Mouse (Mus musculus) skeletal muscle tissue, adult 2 months (tissue): ENCODE results near the gene Hist1h2af.

ENCODE experiments used
- DNase-seq: peaks from one replicate; pipeline ENCODE4 v3.0.0-alpha.2; 2012; ENCODE audit warnings: low read depth, low spot score

Gene Hist1h2af

DNA sequence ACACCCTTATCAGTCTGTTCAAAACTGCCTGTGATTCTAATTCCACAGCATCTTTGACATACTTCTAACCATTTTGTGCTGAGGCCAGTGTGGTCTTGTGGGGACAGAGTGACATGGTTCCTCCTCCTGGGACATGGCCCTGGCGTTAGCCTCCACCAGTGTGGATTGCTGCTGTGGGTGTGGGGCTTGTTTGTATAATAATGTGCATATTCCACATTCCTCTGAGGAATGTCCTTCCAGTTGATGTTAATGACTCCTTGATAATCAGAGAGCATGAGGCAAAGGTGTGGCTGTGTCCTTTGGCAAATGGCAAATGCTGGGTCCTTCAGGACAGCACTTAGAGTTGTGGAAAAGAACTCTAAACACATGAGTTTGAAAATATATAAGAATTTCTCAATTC lies 20.2 kb upstream of the Hist1h2af start:
- no peak for DNase-seq

DNA sequence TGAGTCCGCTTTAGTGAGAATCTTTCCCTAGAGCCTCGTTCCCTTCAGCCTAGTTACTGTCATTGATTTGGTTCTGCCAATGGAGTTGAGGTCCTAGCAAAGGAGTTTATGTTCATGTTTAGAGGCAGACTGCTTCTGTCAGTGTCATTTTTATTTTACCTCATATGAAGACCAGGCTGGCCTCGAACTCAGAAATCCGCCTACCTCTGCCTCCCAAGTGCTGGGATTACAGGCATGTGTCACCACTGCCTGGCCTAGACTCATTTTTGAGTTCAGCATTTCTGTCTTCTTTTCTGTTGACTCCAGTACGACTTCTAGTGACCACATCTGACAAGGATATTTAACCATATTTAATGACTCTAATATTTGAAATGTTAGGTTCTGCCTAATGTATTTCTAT lies 18.4 kb upstream of the Hist1h2af start:
- DNase-seq: no peak

DNA sequence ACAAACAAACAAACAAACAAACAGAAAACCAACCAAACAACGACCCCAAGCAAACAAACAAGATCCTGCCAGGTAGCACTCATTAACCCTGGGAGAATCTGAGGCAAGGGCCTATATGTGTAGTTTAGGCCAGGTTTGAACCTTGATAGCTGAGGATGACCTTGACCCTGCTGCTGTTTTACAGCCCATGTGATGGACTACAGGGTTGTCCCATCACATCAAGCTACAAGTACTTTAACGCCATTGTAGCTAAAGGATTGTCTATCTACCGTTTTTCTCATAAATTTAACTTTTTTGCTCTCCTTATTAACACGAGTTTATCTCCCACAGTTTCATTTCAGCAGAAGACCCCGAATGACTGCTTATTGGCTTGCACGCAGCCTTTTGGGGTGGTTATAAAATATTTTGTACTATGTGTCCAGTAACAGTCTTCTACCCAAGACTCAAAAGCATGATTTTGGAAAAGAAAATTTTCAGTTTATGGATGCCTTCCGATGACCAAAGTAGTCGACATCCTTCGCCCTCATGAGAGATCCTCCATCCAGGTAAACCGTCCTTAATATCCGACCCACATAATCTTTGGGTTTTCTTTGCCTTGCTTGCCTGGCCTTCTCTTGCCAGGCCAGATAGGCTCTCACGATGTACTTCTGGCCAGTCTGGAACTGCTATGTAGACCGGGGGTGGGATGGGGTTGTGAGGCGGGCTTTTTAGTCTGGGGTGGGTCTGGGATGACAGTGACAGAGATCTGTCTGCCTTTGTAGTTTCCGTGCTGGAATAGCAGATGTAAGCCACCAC lies 17.7 kb upstream of the Hist1h2af start:
- DNase-seq: no peak

DNA sequence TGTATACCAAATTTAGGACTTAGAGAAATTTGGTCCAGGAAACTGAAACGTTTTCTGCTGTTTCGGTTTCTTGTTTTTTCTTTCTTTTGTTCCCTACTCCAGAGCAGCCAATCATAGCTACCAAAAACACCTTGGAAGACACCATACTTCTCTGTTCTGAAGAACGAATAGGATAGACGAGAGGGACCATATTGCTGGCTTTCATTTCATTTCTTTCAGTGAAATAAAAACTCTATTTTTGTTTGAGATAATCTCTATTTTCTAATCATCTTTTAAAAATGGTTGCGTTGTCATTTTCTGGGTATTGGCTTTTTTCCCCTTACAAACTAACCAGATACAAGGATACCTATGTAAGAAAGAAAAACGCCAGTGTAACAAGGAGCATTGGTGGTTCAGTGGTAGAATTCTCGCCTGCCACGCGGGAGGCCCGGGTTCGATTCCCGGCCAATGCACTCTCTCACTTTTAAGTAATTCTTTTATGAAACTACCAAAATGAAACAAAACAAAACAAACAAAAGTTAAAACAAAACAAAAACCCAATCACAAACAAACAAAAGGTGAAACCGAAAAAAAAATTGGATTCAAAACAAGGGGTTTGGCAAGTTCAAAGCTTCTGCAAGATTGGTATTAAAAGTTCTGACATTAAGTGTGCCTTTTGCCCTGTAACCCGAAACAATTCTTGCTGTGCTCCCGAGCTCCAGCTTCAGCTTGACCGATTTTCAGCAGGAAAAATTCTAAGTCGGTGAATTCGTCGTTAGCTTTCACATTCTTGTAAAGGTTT lies 16.7 kb upstream of the Hist1h2af start:
- DNase-seq: peak; percentile 81

DNA sequence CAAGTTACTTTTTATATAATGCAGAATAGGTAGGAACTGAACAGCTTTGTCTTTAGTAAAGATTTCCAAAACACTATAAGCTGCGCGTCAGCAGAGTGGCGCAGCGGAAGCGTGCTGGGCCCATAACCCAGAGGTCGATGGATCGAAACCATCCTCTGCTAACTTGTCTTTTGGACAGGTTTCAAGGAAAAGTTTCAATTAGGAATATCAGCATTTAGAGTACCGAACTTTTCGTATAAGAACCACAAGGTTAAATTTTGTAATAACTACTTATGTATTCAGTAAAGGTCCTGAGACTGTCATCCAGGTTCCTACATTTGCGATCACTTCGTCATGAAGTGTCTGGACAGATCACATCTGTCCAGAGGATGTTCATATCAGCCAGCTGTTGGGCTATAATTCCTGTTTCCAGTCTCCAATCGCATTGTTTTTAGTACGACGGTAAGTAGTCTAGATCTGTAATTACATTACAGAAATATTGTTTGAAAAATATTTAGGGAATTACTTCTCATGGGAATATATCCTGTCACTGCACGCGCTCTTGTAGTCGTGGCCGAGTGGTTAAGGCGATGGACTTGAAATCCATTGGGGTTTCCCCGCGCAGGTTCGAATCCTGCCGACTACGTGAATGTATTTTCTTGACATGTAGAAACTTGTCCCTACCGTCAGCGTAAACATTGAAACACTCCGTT lies 16.0 kb upstream of the Hist1h2af start:
- DNase-seq: peak; percentile 87

DNA sequence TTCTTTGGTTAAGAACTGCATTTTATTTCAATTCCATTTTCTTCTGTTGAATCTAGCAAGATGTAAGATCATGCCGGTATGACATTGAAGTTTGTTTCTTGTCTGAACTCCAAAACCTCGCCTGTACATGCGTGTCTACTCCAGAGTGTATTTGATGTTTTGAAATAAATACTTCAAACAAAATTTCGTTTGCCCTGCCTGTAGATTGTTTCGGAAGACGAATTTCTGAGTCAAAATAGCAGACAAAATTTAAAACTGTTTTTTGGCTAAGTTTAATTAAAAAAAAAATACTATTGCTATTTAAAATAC lies 15.5 kb upstream of the Hist1h2af start:
- DNase-seq: no peak

DNA sequence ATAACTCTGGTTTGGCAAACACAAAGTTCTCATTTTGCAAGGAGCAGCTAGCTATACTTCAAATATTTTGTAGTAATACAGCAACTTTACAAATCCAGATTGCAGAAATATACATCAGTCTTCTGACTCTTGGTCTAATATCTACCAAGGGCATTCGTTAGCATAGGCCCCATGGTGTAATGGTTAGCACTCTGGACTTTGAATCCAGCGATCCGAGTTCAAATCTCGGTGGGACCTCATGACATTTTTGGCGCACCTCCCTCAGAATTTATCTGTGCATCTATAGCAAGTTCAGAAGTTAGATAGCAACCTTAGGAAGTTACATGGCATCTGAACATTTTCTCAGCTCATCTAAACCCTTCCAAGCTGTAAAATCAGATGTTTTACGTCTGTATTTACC lies 14.8 kb upstream of the Hist1h2af start:
- peak; percentile 74 for DNase-seq

DNA sequence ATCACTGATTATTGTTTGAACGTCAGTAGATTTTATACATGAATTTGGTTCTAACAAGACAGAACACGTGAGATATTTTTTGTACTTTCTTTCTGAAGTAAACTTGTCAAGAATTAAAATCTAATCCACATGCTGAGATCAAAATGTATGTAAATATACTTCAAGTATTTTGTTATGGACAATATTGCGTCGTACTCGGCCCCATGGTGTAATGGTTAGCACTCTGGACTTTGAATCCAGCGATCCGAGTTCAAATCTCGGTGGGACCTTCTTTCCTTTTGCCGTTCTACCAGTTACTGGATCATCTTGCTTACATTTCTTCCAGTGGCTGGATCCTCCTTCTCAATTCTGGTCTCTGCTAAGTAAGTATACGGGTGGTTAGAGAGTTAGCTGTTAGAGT lies 14.3 kb upstream of the Hist1h2af start:
- DNase-seq: peak; percentile 69

DNA sequence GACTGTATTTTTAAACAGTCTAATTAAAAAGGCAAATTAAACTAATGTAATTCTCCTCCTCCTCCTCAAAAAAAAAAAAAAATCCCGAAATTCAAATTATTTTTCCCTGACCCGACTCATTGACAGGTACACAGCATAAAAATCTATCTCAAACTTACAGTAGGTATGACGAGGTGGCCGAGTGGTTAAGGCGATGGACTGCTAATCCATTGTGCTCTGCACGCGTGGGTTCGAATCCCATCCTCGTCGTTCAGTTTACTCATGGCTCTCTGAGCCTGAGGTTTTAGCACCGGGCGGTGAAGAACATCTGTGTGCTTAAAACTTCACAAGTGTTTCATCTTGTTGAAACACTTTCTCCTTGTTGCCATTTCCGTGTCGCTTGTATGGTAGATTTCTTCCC lies 12.0 kb upstream of the Hist1h2af start:
- peak; percentile 67 for DNase-seq

DNA sequence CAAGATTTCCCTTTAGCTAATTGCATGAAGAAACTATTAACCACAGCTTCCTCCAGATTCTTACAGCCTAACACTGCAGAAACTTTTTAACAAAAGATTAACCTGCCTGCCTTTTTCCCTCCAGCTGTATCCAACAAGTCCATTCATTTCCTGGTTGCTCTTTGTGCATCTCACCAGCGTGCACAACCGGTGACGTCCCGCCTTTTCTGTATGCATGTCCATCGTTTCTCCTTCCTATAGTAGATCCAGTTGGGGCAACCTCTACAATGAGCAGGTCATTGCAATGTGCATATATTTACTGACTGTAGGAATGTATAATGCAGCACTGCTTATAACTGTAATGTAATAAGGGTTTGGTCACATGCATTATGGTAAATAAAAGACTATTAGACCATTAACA lies 9.7 kb upstream of the Hist1h2af start:
- DNase-seq: no peak

DNA sequence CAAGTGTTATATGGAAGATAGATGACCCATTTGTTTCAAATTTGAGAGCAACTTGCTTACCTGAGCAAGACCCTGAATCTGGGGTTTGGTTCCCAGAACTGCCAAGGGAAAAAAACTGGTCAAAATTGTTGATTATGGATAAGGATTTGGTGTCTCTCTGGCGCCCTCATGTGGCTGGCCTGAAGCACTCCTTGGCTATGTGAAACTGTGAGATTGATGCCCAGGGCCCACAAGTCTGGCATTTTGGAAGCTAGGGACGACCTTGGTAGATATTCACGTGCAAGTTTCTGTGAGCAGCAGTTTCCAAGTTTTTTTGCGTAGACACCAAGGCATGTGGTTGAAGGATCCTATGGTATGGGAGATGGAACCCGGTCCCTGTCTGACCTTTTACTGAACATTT lies 9.1 kb upstream of the Hist1h2af start:
- peak; percentile 62 for DNase-seq

DNA sequence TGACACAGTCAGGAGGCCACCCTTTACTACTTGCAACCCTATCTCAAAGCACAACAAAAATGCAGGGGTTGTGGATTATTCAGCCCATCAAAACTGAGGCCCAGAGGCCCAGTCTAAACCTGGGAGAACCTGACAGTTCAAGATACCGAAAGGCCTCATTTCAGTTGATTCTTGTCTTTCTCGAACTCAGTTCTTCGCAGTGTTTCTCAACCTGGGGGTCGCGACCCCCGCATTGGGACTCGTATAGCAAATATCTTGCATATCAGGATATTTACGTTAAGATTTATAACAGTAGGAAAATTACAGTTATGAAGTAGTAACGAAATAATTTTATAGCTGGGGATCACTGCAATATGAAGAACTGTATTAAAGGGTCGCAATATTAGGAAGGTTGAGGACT lies 7.8 kb upstream of the Hist1h2af start:
- no peak for DNase-seq

DNA sequence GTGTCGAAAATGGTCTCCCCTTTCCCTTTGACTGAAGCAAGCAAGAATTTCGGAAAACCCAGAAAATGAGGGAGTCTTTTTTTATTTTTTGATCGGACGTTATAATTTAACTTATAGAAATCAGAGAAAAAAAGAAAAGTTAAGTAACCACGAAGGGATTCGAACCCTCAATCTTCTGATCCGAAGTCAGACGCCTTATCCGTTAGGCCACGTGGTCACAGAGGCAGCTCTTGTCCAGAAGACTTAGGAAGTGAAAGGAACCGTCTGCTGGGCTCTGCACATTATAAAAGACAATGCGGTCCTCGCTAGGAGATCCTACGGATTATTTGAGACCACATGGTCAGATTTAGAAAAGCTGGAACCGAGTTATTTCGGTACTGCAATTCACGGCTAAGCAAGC lies 7.4 kb upstream of the Hist1h2af start:
- DNase-seq: peak; percentile 92

DNA sequence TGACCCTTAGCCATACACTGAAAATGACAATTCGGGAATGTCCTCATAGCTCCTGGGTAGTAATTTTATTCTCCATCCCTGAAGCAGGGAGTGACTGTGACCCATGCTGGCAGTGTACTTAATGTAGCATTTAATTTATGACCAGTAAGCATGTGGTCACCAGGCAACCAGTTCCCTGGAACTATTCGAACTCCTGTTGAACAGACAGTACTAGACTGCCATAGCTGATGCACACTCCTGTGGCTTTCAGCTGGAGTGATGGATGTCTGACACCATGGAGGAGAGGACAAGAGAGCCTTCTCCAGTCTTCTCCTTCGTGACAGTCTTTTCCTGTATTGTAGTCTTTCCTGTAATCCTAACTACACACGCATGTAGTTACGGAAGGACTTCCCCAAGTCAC lies 4.7 kb upstream of the Hist1h2af start:
- DNase-seq: no peak

DNA sequence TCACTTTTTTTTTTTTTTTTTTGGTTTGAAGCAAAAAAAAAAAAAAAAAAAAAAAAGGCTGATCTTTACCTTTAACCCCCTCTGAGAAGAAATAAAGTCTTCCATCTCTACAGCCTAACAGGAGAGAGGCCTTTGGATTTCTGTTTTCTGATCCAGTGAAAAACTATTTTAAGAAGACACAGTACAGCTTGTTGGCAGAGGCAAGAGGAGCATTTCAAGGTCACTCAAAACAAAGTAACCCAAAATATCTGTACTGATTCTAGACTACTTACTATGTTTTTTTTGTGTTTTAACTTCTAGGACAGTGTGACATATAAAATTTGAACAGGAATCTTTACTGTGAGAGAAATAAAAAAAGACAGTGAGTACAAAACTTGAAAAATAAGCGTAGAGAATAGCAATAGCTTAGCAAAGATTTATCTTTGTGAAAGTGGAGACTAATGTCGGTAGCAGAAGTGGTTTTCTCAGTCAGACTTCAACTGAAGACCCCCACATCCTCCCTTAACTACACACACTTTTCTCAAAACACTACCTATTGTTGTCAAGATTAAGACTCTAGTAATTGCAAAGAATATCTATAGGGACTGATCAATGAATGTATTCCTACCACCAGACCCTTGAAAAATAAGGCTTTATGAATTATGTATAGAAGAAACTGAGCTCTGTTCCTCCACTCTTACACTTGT lies 4.1 kb upstream of the Hist1h2af start:
- DNase-seq: no peak

DNA sequence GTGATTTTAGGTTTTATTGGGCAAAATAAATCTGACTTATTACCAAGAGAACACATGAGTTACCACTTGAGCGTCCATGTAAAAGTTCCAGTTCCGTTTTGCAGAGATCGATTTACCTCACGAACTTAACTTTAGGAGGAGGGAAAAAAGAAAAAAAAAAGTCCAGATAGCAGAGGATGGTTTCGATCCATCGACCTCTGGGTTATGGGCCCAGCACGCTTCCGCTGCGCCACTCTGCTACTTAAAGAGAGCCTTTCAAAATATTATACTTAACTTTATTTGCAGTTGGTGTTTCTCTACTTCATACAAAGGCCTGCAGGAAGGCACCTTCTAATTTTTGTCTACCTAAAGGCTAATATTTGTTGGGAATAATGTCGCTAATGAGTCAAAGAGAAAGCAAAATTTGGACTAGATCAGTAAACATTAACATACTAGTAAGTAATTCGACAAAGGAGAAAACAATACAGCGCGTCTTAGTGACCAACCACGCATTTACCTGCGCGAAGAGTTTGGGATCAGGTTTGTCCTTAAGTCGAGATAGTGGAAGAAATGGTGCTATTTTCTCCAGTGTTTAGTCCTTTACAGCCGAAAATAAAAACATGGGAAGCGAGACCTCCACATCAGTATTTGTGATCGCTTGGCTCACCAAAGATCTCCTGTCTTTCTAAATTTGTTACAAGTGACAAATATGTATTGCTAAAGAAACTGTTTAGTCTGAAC lies 3.4 kb upstream of the Hist1h2af start:
- DNase-seq: peak; percentile 66

DNA sequence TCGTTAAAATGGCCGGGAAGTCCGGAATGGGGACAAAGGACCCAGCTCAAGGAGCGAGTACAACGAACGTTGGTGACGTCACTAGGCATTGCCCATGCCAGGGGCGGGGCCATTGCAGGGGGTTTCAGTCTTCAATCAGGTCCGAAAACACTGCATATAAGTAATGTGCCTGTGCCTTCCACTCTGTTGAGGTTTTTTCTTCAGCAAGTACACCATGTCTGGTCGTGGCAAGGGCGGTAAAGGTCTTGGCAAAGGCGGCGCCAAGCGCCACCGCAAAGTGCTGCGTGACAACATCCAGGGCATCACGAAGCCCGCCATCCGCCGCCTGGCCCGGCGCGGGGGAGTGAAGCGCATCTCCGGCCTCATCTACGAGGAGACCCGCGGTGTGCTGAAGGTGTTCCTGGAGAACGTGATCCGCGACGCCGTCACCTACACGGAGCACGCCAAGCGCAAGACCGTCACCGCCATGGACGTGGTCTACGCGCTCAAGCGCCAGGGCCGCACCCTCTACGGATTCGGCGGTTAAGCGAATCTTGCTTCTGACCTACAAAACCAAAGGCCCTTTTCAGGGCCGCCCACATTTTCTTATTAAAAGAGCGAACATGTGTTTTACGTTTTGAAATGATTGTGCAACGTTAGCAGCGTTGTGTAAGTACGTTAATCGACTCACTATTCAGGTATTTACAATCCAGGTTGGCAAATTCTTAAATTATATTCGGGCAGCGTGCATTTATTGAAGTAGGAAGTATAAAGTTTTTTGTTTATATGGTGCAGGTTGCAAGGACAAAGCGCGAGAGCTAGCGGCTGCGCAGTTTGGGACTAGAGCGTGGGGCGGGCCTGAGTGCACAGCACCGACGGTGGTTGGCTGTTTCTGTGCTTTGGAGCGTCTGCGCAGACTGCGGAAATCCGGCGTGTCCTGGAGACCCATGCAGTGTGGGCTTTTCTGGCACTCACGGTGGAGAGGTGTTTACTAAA lies 2.5 kb upstream of the Hist1h2af start, which contains the start of gene Hist1h4h:
Gene Hist1h4h, plus strand, starts transcription at position 150 of the 975 bp plus-strand sequence.
- peak; percentile 97 for DNase-seq

DNA sequence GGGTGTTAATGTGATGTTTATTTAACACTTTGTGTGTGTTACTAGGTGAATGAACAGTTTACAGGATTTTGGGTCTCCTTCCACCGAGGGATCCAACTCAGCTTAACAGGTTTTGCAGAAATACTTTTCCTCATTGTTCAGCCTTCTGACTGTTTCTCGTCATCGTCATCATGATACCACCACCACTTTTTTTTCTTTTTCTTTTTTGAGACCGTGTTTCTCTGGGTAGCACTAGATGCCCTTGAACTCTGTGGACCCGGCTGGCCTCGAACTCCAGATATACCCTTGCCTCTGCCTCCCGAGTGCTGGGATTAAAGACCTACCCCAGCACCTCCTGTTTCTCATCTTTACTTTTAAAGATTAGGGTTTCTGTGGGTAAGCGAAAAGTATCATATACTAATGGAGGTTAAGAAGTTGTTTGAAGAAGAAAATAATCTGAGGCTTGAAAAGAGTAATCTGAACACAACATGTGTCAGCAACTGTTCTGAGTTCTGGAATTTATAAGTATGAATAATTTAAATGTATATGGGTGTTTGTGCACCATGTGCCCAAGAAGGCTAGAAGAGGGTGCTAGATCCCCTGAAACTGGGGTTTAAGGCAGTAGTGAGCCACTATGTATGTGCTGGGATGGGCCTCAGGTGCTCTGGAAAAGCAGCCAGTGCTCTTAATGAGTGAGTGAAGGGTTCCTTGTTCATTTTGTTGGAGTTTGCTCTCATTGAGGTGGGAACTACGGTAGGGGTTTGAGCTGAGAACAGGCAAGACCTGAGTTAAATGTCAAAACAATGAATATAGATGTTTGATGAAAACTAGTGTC lies 1.2 kb upstream of the Hist1h2af start:
- DNase-seq: no peak
